Mouse (Mus musculus) testis, postnatal 10 days (tissue): Measurements from ENCODE around the gene Ankrd65.
"Not testable (repeated sequence)": the region's sequence is repeated elsewhere in the genome, so short reads cannot be mapped to it uniquely, and the experiment has no call there.

Experiments used
- DNase-seq: peaks from one replicate; pipeline ENCODE4 v3.0.0; 2021; ENCODE audit warnings: low spot score

The Ankrd65 gene

DNA sequence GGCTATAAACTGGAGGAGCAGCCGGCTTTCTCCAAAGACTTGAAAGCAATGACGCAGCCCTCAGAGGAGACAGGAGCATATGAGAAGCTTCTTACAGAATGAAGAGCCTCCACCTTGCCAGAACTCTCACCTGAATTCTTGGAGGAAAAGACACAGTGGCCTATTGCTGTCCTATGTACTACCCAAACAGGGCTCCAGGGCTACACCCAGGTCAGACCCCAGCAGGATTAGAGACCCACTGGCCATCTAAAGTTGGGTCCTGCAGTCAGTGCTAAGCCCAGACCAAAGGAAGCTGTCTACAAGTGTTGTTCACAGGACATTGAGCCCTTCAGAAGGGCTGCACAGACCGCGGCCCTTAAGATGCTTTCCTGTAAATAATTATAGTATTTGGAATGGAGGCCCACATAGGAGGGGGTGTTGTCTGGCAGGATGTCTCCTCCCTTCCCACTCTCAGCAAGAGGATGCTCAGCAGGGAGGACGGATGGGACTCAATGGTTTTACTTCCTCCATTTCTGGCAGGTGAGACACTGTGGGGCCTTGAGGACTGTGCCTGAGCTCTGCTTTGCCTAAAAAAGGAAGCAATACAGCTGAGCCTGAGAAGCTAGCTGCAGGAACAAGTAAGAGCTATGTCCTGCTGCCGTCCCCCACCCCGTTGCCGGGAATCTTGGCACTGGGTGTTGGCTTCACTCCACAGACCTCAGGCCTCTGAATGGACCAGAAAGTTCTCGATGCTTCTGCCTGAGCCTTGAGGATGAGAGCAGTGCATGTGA is 15.1 kb upstream of the Ankrd65 start:
- peak; percentile 87 for DNase-seq

DNA sequence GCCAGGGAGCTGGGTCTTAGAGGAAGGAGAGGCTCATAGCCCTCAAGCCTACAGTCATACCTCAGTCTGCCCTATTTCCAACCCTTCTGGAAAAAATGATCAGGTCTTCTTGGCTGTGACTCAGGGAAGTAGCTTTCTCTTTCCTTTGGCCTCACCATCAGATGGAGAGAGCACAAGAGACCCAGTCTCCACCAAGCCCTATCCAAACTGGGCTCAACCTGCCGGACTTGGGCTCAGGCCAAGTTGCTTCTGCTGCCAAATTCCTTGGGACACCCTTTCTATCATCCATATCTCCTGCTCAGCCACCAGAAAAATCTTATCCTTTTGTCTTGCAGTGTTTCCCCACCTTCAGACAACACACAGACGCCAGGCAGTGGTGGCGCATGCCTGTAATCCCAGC is 14.4 kb upstream of the Ankrd65 start:
- DNase-seq, result peak; percentile 87

DNA sequence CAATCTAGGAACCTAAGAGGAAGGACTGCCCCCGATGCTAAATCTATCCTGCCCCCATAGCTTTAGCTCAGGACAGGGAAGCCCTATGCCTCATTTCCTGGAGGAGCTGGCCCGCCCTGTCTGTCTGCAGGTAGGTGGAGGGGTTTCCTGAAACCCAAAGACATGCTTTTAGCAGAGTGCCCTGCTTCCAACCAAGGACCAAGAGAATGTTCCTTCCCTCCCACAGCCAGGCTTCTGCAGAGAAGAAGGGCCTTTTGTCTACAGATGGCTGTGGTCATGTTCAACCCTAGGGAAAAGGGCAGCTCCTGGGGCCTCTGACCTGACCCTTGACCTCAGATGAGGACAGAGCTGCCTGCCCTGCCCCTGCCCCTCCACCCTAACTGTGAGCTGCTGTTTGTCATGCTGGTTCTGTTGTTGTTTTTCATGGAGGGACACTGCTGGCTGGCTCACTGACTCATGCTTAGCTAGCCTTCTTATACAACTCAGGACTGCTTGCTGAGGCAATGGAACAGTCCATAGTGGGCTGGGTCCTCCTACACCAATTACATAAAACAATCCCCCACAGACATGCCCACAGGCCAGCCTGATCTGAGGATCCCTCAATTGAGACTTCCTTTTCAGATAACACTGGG is 13.4 kb upstream of the Ankrd65 start:
- DNase-seq, result no peak

DNA sequence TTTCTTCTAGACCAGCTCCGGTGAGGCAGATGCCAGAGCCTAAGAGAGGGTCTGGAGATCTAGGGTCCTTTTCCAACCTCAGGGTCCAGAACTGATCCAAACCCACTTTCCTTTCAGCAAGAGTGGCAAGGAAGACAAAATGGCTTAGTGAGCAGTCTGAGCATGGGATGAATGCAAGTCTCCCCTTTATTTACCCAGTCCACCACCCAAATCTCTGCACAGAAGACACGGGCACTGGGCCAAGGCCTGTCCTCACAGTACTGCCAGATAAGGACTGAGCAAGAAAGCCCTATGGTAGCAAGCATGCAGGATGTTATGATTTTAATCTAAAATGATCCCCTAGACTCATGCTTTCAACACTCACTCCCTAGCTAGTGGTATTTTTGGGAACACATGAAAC is 12.4 kb upstream of the Ankrd65 start:
- DNase-seq, result peak; percentile 75

DNA sequence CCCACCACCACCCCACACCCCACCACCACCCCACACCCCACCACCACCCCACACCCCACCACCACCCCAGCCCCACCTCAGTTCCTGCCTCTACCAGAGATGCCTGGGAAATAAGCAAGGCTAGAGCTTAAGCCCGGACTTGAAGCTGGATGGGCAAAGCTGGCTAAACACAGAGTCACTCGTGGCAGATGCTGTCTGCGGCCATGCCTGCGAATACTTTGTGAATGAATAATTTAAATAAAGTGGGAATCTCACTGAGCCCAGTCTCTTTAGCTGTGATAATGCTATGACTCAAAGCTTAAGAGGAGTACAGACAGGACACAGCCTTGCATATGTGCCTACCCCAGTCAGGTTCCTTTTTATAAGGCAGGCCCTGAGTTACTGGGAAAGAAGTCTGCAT is 10.7 kb upstream of the Ankrd65 start:
- DNase-seq, result no peak

DNA sequence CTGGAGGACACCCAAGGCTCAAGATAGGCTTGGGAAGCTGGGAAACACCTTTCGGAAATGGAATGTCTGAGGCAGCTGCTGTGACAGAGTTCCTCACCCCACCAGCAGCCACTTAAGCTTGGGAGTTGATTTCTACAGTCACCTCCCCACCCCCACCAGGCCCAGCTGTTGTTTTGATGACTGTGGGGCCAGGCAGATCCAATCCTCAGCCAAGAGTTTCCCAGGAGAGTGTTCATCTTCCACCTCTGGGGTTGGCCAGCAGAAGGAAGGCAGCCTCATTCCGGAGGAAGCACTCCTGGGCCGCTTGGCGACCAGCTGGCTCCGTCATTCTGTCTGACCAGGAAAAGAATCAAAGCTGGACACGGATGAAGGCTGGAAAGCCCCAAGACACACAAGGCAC is 9.3 kb upstream of the Ankrd65 start:
- peak; percentile 83 for DNase-seq

DNA sequence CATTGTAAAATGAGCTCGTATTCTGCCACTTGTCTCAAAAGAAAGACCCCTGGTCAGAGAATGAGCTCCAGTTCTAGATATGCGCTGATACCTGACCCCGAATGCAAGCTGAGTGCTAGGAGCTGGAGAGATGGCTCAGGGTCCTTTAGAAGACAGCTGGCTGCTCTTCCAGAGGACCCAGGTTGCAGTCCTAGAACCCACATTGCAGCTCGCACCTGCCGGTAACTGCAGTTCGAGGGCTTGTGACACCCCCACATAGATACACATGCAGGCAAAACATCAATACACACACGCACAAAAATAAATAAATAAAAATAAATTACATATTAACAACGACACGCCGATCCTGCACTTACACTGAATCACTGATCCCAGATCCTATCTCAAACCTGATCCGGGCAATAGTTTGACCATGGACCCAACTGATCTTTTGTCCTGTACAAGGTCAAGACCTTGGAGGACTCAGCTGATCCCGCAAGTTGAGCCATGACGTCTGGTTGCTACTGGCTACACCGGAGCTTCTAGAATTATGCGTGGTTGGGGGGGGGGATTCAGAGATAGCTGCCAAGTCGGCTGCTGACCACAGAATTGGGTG is 6.7 kb upstream of the Ankrd65 start:
- DNase-seq, result no peak

DNA sequence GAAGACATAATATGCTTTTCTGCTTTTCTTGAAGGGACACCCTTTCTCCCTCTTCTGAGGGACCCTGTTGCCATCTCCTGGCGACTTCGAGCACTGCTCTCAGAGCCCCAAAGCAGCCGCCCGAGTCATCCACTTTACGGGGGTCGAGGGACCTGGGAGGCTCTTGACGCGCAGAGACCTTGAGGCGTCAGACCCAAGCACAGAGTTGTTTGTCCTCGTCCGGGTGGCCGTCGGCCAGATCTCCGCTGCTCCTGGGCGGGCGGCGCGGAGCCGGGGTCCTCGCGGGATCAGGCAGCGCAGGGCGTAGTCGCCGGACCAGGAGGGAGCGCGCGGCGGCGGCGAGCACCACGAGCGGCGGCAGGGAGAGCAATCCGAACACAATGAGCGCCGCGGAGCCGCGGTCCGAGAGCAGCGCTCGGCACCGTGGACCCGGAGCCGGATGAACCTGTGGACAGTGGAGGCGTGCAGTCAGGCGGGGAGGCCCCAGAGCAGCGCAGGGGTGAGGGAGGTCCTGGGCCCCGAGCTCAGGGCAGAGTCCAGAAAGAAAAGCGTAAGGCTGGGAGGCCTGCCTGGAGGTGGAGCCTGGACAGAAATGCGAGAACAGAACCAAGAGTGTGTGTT is 6.0 kb upstream of the Ankrd65 start:
- DNase-seq, result peak; percentile 88

DNA sequence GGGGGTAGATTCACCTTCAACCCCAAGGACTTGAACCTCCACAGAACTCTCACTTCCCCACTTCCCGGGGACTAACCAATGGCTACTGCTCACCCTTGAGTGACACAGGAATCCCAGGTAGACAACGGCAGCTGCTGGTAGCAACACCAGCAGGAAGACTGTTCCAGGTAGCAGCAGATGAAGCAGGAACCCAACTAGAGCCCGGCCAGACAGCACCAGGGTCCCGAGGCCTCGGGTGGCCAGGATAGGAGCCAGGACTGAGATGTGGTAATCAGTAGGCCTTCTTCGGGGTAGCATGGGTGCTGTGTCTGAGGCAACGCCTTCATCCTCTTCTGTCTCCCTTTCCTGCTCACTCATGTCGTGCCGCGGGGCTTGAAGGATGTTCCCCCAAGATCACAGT is 5.0 kb upstream of the Ankrd65 start:
- no peak for DNase-seq

DNA sequence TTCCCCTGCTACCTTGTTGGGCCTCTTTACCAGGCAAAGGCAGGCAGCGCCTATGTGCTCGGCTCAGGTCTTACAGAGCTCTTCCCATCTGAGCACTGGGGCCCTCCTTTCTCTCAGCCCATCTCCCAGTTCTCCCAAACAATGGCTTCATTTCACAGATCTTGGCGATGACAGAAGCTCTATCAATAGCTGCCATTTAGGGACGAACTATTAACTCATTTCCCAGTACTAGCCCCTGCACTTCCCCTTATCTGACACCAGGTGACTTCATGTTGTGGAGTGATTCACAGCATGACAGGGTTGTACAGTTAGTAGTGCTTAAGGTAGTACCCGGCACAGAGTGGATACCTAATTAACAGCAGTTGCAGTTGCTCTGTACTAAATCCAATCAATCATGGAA is 4.4 kb upstream of the Ankrd65 start, which contains the start of gene Tmem88b:
Gene Tmem88b (minus strand): TSS at position 56 of the 400 bp plus-strand sequence.
- DNase-seq, result no peak

DNA sequence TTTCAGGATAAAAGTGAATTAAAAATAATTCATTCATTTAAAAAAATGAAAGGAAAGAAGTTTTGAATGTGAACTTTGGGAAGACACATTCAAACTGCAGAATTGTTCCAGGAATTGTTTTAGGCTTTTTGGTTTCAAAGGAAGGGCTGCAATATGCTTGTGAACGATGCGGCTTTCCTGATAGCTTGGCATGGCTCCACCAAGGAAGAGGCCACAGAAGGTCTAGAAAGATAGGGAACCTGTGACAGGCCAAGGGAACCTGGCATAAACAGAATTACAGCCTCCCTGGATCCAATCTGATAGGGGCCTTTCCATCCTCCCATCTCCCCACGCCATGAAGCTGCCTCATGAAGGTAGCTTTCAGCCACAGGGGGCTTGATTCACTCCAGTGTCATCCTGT is 1.9 kb upstream of the Ankrd65 start:
- DNase-seq, result no peak

DNA sequence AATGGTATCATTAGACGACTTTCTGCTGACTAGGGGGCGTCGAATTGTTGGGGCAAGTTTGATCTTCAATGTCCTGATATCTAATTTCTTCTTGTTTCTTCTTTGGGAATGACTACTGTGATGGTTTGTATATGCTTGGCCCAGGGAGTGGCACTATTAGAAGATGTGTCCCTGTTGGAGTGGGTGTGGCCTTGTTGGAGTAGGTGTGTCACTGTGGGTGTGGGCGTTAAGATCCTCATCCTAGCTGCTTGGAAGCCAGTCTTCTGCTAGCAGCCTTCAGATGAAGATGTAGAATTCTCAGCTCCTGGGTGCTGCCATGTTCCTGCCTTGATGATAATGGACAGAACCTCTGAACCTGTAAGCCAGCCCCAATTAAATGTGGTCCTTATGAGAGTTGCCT is 1.4 kb upstream of the Ankrd65 start:
- not testable (repeated sequence) for DNase-seq

DNA sequence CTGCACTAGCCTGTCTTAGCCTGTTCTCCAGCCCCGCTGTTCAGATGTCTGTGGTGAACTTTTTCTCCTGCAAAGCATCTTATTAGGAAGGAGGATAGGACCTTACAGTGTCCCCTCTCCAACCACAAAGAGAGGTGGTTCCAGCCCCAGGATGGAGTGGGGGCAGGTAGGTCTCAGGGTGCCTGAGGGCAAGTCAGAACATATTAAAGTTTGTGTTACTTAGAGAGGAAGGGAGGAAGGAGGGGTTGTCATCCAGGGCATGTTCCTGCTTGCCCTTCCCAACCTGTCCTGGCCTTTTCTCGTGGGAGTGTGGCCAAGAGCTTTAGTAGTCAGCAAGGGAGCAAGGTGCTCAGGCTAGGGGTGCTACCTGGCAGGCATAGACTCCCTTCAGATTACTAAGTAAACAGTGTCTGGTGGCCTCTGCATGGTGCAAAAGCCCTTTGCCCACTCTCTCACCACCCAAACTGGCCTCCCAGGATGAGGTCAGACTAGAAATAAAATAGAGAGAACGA is 467 bp downstream of the Ankrd65 start:
- no peak for DNase-seq

DNA sequence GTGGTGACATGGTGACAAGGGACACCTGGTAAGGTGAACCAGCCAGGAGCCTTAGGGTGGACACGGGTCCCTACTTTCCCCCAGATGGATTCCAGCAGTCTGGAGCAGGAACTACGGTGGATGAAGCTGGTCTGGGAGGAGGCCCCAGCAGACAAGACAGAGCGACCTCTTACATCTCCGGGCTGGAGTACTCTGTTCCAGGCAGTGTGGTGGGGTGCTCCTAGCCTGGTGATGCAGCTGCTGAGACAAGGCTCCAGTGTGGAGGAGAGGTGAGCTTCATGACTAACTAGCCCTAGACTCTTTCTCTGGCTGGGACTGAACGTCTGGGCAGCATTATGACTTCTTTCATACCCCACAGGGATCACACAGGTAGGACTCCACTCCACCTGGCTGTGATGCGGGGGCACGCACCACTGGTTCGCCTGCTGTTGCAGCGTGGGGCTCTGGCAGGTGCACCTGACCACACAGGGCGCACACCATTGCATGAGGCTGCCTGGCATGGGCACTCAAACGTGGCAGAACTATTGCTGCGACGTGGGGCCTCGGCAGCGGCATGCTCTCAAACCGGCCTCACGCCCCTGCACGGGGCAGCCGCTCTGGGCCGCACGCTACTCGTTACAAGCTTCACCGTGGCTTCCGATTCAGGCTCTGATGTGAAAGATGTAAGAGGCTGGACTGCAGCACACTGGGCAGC is 1.1 kb downstream of the Ankrd65 start:
- no peak for DNase-seq

DNA sequence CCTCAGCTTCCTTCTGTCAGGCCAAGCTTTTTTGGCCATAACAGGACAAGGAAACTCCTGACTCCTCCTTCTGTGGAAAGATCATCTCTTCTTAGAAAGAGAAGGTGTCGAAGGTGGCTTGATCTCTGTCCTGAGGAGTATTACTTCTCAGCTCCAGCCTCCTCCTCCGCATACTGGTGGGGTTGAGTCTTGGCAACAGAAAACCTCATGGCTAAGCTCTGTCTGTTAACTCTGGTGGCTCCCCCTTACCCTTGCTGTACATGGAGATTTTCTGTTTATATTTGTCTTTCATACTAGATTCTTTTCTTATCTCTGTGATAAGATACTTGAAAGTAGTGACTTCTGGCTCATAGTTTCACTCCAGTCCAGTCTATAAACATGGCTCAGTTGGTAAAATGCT is 3.5 kb downstream of the Ankrd65 start:
- no peak for DNase-seq

DNA sequence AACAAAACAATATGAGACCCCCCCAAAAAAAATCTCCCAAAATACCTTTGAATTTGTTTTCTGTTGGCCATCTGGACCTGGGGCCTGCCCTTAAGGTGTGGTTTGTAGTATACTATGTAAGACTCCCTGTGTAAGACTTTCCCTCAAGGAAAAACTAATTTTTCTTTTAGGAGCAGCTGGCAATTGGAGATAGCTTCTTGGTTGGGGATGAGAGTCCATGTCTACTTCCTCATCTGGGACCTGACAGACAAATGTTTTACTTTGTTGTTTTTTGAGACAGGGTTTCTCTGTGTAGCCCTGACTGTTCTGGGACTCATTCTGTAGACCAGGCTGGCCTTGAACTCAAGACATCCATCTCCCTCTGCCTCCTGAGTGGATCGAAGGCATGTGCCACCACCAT is 11.8 kb downstream of the Ankrd65 start:
- DNase-seq, result no peak

DNA sequence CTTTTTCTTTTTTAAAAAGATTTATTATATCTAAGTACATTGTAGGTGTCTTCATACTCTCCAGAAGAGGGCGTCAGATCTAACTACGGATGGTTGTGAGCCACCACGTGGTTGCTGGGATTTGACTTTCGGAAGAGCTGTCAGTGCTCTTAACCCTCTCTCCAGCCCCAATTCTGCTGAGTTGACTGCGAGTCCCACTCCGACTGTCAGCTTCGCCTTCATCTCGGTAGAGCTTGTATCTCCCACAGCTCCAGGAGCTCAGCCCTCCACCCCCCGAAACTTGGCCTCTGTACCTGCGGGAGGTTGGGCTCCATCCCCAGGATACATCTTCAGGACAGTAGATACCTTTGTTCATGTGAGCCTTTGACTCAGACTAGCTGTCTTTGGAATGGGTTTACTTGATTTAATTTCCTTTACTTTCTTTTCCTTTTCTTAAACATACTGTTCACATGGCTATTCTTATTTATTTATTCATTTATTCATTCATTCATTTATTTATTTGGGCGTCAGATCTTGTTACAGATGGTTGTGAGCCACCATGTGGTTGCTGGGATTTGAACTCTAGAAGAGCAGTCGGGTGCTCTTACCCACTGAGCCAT is 12.6 kb downstream of the Ankrd65 start, which contains the start of gene Mrpl20:
Gene Mrpl20 (plus strand): TSS at position 138 of the 599 bp plus-strand sequence.
- no peak for DNase-seq

DNA sequence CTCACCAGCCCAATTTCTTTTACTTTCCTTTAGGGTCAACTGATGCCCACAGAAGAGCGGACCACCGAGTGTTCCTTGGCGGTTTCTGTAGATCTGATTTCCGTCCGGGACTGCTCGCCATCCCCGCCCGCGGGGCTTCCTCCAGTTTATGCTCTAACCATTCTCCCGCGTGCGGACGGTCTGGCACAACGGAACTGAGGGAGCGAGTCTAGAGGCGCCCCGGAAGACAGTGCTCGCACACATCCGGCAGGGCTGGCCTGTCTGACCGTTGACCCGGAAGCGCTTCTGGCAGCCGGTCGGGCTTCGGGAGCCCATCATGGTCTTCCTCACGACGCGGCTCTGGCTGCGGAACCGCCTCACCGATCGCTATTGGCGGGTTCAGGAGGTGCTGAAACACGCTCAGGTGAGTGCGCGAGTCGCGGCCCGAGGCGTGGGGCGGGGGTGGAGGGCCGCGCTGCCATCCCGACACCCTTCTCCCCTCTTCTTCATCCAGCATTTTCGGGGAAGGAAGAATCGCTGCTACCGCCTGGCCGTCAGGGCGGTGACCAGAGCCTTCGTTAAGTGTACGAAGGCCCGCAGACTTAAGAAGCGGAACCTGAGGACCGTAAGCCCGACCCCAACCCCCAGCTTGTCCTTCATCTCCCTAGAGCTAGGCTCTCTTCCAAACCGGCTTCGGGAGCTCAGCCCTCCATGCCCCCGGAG is 13.3 kb downstream of the Ankrd65 start:
- peak; percentile 98 for DNase-seq

DNA sequence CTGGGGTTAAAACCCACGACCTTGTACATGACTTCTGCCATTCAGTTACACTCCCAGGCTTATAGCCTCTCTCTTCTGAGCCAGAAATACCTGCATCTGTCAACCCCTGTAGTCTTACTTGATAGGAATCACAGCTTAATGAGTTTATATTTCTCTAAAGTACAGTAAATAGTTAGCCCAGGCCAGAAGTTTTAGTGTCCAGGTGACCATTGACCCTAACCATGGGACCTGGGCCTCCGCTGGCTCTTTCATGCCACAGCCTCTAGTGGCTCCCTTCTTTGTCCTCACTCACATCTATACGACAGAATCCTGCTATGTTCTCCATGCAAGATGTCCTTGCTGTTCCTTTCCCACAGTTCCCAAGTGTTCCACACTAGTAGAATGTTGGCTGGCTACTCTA is 17.6 kb downstream of the Ankrd65 start:
- DNase-seq, result no peak

DNA sequence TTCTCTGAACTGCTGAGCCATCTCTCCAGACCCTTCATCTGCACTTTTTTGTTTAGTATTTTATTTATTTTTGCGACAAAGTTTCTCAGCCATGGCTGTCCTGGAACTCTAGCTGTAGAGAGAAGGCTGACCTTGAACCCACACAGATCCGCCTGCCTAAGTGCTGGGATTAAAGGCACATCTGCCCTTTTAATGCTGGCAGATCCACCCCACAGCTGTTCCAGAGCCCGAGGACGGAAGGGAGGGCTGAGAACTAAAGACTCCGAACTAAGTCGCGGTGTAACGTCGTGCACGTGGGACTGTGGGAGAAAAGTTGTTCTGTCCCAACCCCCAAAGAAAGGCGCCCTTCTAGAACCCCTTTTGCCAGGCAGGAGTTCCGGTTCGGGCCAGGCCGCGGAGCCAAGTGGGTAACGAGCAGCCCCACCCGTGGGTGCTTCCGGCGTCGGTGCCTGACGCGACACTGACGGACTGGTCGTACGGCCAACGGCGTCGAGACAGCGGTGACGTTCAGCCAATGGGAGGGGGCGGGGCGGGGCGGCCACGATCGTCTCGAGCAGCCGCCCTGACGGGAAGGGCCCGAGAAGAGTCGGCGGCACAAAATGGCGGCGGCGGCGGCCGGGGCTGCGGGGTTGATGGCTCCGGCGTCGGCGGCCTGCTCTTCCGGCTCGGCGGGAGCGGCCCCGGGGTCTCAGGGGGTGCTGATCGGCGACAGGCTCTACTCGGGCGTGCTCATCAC is 21.9 kb downstream of the Ankrd65 start, which contains the start of gene Ccnl2:
Gene Ccnl2 (plus strand): TSS at position 561 of the 736 bp plus-strand sequence.
- peak; percentile 91 for DNase-seq
